Mouse (Mus musculus) right cerebral cortex, postnatal 25 days (tissue): ENCODE measurements at regions not wholly inside any gene's neighbourhood (a gene's known extent, or its start where the extent isn't known, plus 50 kb on each side); places are given as distances from the start of the nearest gene placed in this dataset.

ENCODE experiments used
- DNase-seq: peaks from one replicate; pipeline ENCODE4 v3.0.0; 2022

DNA sequence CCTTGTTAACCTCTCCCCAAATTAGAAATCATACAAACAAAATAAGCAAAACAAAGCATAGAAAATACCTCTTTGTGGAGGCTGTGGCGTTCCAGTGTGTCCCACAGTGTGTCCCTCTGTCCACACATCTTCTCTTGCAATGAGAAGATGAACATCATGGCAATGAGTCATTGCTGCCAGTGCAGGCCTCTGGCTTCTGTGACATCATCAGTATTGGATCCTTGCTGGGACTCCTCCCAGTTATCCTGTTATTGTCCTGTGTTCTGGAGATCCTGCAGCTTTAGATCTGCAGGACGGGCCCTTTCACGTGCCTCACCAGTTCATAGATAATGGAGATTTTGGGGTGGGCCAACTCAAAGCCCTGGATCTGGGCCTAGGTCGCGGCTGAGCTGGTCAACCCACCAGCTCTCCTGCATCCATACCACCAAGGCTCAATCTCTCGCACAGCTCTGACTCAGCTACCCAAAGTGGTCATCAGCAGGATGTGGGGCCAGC lies 80.9 kb downstream of the Tmem212 start:
- no peak for DNase-seq

DNA sequence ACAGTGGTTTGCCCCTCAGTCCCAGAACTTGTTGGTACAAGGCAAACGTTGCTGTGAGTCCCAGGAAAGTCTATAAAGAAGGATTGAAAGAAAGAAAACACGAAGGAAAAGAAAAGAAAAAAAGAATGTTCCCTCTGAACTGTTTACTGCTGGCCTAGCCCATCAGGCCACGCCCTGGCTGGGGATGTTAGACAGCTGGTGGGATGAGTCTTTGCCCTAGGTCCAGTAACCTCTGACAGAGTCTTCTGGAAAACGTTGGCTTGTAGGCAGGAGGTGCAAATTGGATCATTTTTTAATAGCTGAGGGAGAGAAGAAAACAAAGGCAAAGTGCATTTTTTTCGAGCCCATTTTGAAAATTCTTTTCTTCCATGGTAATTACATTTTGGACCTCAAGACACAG lies 91.9 kb downstream of the Tmem212 start:
- no peak for DNase-seq

DNA sequence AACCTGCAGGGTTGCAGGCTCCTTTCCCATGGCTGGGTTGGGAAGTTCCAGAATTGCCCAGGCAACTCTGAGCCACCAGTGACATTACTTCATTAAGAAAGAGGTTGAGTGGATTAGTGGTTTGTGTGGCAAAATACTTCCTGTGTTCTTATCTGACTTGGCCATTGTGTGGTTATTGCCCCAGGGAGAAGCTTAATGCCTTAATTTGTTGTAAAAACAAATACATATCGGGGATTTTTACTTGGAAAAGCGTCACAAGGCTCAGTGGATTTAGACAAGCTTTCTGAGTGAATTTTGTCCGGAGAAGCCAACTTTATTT lies 80.5 kb upstream of the Fndc3b start:
- DNase-seq = no peak

DNA sequence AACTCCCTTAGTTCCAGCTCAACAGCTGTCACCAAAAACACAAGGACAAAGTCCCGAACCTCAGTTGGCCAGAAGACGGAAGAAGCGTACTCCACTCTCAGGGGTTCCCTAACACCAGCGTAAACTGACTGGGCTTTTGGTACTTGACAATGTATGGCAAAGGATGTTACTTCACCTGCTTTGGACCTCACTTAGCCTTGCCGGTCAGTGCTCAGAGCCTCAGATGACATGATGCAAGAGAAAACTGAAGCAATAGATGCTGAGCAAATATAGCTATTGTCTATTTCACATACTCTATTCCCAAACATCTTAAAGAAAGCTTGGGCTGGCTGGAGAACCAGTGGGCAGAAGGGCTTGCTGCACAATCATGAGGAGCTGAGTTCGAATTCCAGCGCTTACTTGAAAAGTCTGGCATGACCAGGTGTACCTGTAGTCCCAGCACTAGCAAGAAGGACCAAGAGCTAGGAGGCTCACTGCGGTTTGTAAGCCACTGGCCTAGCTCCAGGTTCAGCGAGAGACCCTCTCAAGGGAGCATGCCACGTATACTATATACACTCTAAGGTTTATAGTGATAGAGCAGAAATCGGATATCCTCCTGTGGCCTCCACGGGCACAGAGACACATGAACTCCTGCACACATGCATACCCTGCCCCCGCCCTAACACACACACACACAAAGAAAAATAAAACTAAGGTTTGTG lies 80.0 kb upstream of the Fndc3b start:
- no peak for DNase-seq

DNA sequence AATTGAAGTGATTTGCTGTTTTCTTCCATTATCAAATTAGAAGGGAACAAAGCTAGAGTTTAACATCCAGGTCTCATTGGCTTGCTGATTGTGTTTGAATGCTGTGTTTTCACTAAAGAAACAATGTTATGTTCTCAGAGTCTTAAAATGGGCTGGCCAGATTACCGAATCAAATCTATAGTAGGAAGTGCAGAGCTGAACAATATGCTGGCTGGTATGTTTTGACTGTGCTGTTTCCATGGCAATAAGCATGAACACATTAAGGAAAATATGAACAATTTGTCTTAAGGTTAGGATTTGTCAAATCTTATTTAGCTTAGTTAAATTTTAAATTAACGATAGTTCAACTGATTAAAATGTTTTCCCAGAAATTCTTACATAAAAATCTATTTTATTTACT lies 72.8 kb upstream of the Fndc3b start:
- DNase-seq = no peak

DNA sequence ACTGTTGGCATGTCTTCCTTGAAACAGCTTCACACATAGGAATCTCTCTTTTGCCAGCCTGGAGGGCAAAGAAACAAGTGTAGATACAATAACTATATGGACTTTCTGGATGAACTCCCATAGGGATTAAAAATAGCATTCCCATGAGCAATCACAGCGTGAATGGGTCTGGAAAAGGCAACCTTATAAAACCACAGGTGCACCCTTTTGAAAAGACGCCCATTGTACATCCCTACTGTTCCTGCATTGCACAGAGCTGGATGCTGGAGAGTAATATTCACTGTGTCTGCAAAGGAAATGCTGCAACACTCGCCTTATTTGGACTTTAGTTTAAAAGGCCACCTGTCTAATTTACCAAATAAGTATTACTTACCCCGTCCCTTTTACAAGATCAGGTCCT lies 72.4 kb upstream of the Fndc3b start:
- DNase-seq = no peak

DNA sequence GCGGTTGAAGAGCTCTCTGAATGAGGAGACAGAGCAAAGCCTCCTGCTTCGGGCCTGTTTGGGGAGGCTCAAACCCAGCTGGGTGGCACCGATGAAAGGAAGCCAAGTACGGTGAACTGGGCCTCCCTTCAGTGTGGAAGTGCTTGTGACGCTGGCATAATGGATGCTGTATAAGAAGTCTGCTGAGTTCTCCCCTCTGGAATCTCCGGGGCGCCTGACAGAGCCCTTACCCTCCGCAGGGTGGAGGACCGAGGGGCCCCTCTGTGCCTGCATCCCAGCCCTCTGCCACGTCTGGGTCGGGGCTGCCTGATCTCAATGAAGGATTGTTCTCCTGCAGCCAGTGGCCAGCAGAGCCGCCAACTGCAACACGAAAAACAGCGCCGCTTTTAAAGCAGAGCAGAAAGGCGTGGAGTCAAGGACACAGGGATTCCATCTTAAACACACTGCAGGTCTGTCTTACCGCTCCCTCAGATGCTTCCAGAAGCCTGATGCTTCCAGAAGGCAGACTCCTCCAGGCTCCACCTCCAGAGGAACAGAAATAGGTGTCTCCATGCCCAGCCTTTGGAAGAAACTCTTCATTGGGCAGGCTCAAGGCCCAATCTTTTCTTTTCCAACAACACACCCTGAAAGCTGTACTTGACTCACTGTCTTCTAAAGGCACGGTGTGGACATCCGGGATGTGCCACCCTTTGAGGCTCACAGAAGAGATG lies 71.1 kb upstream of the Fndc3b start:
- DNase-seq = peak; percentile 47

DNA sequence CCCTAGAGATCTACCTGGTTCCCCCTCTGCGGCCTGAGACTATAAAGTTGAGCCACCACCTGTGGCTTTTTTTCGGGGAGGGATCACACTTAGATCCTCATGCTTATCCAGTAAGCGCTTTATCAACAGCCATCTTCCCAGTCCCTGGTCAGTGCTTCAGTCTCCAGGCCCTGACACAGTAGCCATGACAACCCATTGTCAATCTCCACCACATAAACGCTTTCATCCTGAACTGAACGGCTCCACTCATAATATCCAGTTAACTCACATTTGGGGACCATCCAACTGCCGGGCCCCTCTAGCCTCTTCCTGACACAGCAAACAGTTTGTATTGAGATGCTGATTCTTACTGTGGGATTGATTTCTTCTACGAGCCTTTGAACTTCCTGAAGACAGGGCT lies 68.8 kb upstream of the Fndc3b start:
- DNase-seq = no peak

DNA sequence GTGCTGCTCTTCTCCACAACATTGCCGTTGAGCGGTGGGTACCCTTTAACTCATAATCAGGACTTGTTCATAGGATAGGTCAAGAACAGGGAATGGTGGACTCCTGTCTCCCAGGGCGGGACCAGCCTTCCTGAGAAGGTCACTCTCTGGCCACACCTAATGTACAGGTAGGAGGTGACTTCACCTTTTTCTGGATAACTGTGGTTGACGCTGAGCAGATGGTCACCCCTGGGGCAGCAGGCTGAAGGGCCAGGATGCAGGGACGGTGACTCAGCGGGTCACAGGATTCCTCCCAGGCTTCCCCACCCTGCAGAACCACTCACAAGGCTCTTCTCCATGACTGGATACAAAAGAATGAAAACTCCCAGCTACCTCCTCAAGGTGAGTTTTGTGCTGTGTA lies 66.6 kb upstream of the Fndc3b start:
- DNase-seq = no peak

DNA sequence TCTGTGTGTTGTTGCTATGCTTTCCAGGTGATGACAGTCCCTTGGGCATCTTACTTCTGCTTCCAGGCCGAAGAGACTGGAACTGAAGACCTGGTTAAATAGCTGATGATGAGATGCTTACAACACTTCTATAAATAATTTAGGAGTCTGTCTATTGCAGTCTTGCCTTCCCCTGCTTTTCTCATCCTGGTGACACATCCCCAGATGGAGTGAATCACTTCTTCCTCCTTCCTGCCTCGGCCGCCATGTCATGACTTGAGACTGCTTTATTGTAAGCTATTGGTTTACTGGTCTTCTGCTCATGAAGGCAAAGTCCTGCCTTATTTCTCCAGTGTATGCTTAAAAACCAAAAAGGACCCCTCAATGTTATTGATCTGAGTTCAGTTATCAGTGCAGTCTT lies 62.1 kb upstream of the Fndc3b start:
- DNase-seq = no peak

DNA sequence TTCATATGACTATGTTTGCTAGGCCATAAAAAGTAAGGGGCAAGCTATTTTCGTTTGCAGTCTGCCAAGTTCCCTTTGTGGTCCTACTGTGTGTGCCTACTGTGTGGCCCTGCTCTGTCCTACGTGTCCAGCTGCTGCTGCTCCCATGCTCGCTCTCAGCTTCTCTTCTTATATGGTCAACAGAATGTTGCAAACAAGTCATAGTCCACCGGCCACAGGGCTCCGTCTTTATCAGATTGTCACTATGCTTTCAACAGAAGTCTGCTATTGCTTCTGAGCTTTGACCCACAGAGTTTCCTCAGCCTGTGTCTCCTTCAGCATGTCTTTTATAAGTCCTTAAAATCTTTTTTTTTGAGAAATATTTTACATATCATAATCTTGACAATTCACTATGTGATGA lies 58.3 kb upstream of the Fndc3b start:
- DNase-seq = no peak

DNA sequence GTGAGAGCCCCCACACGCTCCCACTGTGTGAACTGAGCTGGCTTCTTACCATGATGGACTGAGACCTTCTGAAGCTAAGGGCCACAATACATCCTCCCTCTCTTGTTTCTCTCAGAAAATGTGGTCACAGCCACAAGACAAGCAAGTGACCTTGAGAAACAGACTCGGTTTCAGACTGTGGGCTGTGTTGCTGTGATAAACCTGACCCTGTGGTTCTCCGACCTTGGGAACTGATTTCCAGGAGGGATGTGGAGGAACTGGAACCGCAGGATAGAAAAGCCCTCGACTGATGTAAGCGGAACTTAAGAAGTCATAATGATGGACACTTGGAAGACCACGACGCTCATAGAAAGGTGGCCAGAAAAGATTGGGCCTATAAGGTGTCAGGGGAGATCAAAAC lies 56.1 kb upstream of the Fndc3b start:
- DNase-seq = no peak

DNA sequence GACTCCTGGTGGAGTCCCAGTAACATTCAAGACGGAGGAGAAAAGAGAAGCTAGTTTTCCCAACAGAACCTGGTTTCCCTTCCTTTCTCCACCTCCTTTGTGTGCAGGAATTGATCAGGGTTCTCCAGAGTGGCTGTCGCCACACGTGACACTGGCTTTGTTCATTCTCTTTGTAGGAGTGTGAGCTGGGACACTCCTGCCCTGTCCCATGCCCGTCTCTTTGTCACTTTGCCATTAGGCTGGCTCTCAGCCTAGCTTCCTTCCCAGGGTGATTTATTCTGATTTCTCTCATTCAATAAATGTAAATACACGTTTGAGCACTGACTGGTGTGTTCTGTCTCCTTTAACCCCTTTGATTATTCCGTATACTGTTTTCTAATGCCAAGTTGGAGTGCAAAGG lies 55.3 kb upstream of the Fndc3b start:
- DNase-seq = no peak

DNA sequence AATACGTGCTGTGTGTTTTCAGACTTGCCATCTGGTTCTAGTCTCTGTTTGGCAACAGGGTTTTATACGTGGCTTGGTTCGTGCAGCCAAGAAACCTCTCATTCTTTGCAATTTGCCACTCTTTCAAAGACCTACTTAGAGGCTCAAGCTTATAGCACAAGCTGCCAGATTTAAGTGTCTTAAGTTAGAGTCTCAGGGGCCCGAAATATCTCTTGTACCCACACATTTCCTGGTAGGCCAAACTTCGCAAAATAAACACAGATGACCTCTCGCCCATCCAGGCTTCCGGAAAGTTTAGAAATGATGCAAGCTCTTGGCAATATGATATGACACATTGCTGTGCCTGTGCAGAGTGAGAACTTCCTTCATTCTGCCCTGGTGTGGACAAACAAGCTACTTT lies 54.8 kb upstream of the Fndc3b start:
- DNase-seq = peak; percentile 22

DNA sequence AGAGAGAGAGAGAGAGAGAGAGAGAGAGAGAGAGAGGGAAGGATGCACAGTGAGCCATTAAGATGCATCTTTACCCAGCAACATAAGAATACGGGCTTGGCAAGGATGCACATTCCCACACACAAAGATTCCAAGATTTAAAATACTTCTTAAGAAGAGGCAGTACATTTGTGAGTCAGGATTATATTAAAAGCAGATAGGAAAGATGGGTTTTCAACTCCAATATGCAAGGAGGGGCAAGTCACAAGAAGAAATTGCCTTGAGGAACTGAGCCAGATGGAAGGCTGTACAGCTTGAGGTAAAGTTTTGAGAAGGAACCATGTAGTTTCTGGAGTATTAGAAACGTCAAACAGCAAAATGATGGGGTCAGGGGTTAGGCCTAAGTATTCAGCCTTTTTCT lies 53.4 kb upstream of the Fndc3b start:
- DNase-seq = no peak

DNA sequence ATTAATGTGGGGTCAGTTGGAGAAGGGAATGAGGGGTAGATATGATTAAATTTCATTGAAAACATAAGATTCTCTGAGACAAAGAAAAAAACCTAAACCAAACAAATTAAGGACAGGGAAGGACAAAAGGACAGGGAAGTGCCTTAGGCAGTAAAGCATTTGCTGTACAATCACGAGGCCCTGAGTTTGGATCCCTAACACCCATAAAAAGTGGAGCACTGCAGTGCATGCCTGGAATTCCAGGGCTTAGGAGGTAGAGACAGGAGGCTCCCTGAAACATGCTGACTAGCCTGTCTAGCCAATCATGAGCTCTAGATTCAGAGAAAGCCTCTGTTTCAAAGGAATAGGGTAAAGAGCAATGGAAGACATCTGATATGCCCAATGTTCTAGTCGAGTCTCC lies 49.9 kb upstream of the Fndc3b start:
- no peak for DNase-seq
